7 mouse cellular contexts compared by ENCODE assay signal in the genomic region with DNA sequence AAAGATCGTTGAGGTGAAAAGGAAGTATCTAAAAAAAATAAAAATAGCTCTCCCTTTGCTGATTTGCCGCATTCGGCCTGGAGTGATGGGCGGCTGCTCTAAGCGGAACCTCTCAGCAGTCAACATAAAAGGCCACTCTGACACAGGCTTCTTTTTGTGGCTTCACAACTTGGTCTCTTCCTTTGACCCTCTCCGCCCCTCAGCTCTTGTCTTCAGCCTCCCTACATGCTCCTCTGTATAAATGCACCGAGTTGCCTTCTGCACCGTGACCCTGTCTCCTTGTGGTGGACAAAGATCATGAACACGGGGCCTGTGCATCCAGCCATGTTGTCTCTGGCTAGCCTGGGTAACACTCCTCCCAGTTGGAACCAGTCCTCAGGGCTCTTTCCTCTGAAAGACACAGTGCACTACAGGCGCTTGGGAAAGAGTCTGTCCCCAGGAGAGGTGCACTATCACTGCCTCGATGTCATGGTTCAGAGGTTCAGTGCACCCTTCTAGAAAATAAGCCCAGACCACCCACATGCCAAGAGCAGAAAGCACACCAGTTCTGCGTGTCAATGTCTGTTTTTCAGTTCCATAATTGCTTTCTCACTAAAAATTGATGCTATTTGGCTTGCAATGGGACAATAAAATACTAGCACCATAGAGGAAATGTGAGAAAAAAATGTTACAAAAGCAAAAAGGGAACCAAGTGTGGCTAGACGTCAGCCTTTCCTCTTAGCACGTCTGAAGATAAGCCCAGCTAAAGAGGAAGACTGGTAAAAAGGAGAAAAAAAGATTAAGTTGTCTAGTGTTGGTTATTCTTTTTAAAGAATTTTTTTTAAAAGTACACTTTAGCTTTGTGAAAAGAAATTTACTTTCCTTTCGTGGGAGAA. TPM values are rescaled to one million over a fixed set of nuclear protein-coding genes. Genes with fewer than 3 reads are reported as not detected.
DNase-seq lines count a peak whose midpoint lies in the region.

No protein-coding gene starts in this region.

- intact Hi-C loops in heart, postnatal 36 days (cut with DNase I): loop anchor here (5.0 kb wide), 1 partner anchor 126 kb away; a partner anchor contains a TSS

- peaks cover 27% of the 10 kb centered on the region for H3K4me1 ChIP-seq in forebrain, embryonic 10.5 days

- no peaks in the 10 kb centered on the region for H3K36me3 ChIP-seq in forebrain, embryonic 10.5 days (replicated peaks)

- H3K4me3 ChIP-seq in forebrain, embryonic 10.5 days: no peak overlapping the region

- WGBS in forebrain, embryonic 10.5 days: 39% methylated on average over 15 of the region's 15 CpGs

- H3K27ac ChIP-seq in forebrain, embryonic 10.5 days: no peak overlapping the region

- peaks cover 14% of the 10 kb centered on the region for H3K27me3 ChIP-seq in forebrain, embryonic 10.5 days (ENCODE audit: poor library complexity, severe bottlenecking)

- H3K9me3 ChIP-seq in forebrain, embryonic 10.5 days: no peaks in the 10 kb centered on the region

- peak; percentile 51 to 52 for DNase-seq in spleen, adult 18-20 months
- DNase-seq in spleen, adult 12 weeks (ENCODE audit: low spot score): no peak
- peak; percentile 33 to 51 for DNase-seq in cerebellum, adult 18-20 months
- peak; percentile 36 to 41 for DNase-seq in heart, postnatal 36 days
- peak; percentile 47 for DNase-seq in lung, postnatal 36 days
- peak; percentile 48 for DNase-seq in thymus, postnatal 14 days
- no peak for DNase-seq in forebrain, embryonic 10.5 days (ENCODE audit: extremely low spot score, low spot score)

RNA-seq across cellular contexts. Expression of a gene that starts 15.8 kb away (rescaled TPM):
- total RNA-seq in heart, postnatal 36 days (2021): 100 to 1,000 TPM; 134 to 146 TPM
- polyA plus RNA-seq in forebrain, embryonic 10.5 days (2016; fragmentation: Nextera tagmentation; extraction: Ambion mirVana): 514 and 531 TPM in 2 replicates

RNA-seq across cellular contexts. Expression of a gene that starts 37.2 kb away (rescaled TPM):
- 10 to 100 TPM; 43.7 to 44.1 TPM for total RNA-seq in heart, postnatal 36 days (2021)
- 89.8 and 94.0 TPM in 2 replicates for polyA plus RNA-seq in forebrain, embryonic 10.5 days (2016; fragmentation: Nextera tagmentation; extraction: Ambion mirVana)

Comparison
In these comparisons a context has a peak if more than half of its experiments do, and no peak if none do; other contexts are left out.
1. DNase-seq: peak in spleen, adult 18-20 months (2 of 2), cerebellum, adult 18-20 months (2 of 2), heart, postnatal 36 days (2 of 2), lung, postnatal 36 days (single experiment) and thymus, postnatal 14 days (single experiment); none in spleen, adult 12 weeks (single experiment) and forebrain, embryonic 10.5 days (single experiment).